Mouse (Mus musculus) embryonic fibroblast, embryonic 13.5 days (primary cell): ENCODE measurements around the gene Steap1. TPM values are rescaled to one million over a fixed set of nuclear protein-coding genes. Genes with fewer than 3 reads are reported as not detected.
A peak's percentile ranks its signal among the peaks of the same experiment; 100 is the strongest.

Source experiments
- H3K27ac ChIP-seq: 2 replicates; pipeline ENCODE4 v1.5.1; 2012; ENCODE audit warnings: low read length, control low read depth, inconsistent platforms; ENCODE audit not compliant: insufficient read depth
- H3K4me1 ChIP-seq: 2 replicates; pipeline ENCODE4 v1.6.1; 2011; ENCODE audit warnings: low read length; ENCODE audit not compliant: control insufficient read depth, insufficient read depth
- H3K4me3 ChIP-seq: 2 replicates; pipeline ENCODE4 v1.5.1; 2011; ENCODE audit warnings: mild to moderate bottlenecking, control low read depth, low read length; ENCODE audit not compliant: insufficient read depth
- CTCF ChIP-seq: IDR thresholded peaks from 2 replicates; pipeline ENCODE4 v1.5.1; 2011; ENCODE audit warnings: mild to moderate bottlenecking, control low read depth, low read length, moderate library complexity, borderline replicate concordance; ENCODE audit not compliant: insufficient read depth
- POLR2A ChIP-seq: IDR thresholded peaks from 2 replicates; pipeline ENCODE4 v1.6.1; 2011; ENCODE audit warnings: low read depth, mild to moderate bottlenecking, control low read depth, low read length, moderate library complexity
- polyA plus RNA-seq: library from polyadenylated mRNA; stranded (reverse); fragments of >200 nt; gene quantifications from 2 replicates; pipeline ENCODE4 v1.2.4, GENCODE M21; 2011; ENCODE audit warnings: low read depth; ENCODE audit not compliant: missing spikeins, insufficient read length

Steap1 gene
- polyA plus RNA-seq: 29.2 and 33.8 TPM in 2 replicates

- TF ChIP-seq CTCF (peak; percentile 60), POLR2A (peak; percentile 70)
These were observed at the start of gene Steap1 for GRCm38 (mm10) chr5:5748866-5749682. Steap1 (minus strand) TSS chr5:5749326.

GRCm38 (mm10) chr5:5787106-5787505 is 38.0 kb upstream of the Steap1 start:
- no peak overlapping the region for H3K4me3 ChIP-seq
- no peaks in the 10 kb centered on the region for H3K4me1 ChIP-seq
- TF ChIP-seq POLR2A (no peak), CTCF (no peak)
- H3K27ac ChIP-seq: no peak overlapping the region

More at GRCm38 (mm10) chr5:5748866-5749682, at the start of gene Steap1:
- no peak within 1 kb of the TSS for H3K27ac ChIP-seq
- peak within 1 kb of the TSS; percentile 76 for H3K4me3 ChIP-seq
- H3K4me1 ChIP-seq: no peaks in the 10 kb centered on the region; the same call in 1 of the 2 replicates

GRCm38 (mm10) chr5:5756392-5757019 is 7.4 kb upstream of the Steap1 start:
- H3K4me3 ChIP-seq: no peak overlapping the region
- TF ChIP-seq POLR2A (no peak), CTCF (no peak)
- H3K4me1 ChIP-seq: no peaks in the 10 kb centered on the region
- H3K27ac ChIP-seq: no peak overlapping the region

- TF ChIP-seq POLR2A (no peak), CTCF (peak; percentile 28; the same call in 1 of the 2 replicates)
- H3K4me3 ChIP-seq: no peak overlapping the region
- no peaks in the 10 kb centered on the region for H3K4me1 ChIP-seq
- no peak overlapping the region for H3K27ac ChIP-seq
These were observed 5.9 kb upstream of the Steap1 start for GRCm38 (mm10) chr5:5755039-5755438.

GRCm38 (mm10) chr5:5749772-5750222 is 671 bp upstream of the Steap1 start:
- no peak overlapping the region for H3K27ac ChIP-seq
- no peak for TF ChIP-seq CTCF
- TF ChIP-seq POLR2A: no peak
- H3K4me3 ChIP-seq: peak overlapping the region; percentile 76
- H3K4me1 ChIP-seq: no peaks in the 10 kb centered on the region; the same call in 1 of the 2 replicates

GRCm38 (mm10) chr5:5734445-5734844 is 14.7 kb downstream of the Steap1 start:
- Histone ChIP-seq H3K4me3 (no peak overlapping the region), H3K27ac (no peak overlapping the region), H3K4me1 (no peaks in the 10 kb centered on the region)
- TF ChIP-seq CTCF: no peak
- no peak for TF ChIP-seq POLR2A

GRCm38 (mm10) chr5:5732858-5733257 is 16.3 kb downstream of the Steap1 start:
- Histone ChIP-seq H3K4me3 (no peak overlapping the region), H3K27ac (no peak overlapping the region), H3K4me1 (no peaks in the 10 kb centered on the region)
- TF ChIP-seq CTCF (no peak), POLR2A (no peak)

- H3K4me3 ChIP-seq: no peak overlapping the region
- TF ChIP-seq POLR2A: no peak
- H3K27ac ChIP-seq: no peak overlapping the region
- no peaks in the 10 kb centered on the region for H3K4me1 ChIP-seq
These were observed 16.9 kb downstream of the Steap1 start for GRCm38 (mm10) chr5:5732208-5732607.

- TF ChIP-seq POLR2A (no peak), CTCF (no peak)
- no peaks in the 10 kb centered on the region for H3K4me1 ChIP-seq
- no peak overlapping the region for H3K27ac ChIP-seq
- H3K4me3 ChIP-seq: no peak overlapping the region
These were observed 19.2 kb downstream of the Steap1 start for GRCm38 (mm10) chr5:5729904-5730303.

GRCm38 (mm10) chr5:5722217-5722616 is 26.9 kb downstream of the Steap1 start:
- Histone ChIP-seq H3K4me3 (no peak overlapping the region), H3K27ac (no peak overlapping the region), H3K4me1 (no peaks in the 10 kb centered on the region)
- no peak for TF ChIP-seq POLR2A
- TF ChIP-seq CTCF: no peak
